Mouse (Mus musculus) retina, postnatal 7 days (tissue): ENCODE measurements around the gene Appbp2.

Experiments
- DNase-seq: peaks from one replicate; pipeline ENCODE4 v3.0.0-alpha.2; 2012; ENCODE audit warnings: low read depth, low spot score

The Appbp2 gene

GRCm38 (mm10) chr11:85223248-85223647, 11.7 kb downstream of the Appbp2 start:
- no peak for DNase-seq

- DNase-seq: no peak
Observed at GRCm38 (mm10) chr11:85222561-85222960, 12.4 kb downstream of the Appbp2 start.

GRCm38 (mm10) chr11:85219014-85219413, 15.9 kb downstream of the Appbp2 start:
- no peak for DNase-seq

- DNase-seq: no peak
Observed at GRCm38 (mm10) chr11:85214679-85215078, 20.3 kb downstream of the Appbp2 start.

GRCm38 (mm10) chr11:85213215-85213614, 21.7 kb downstream of the Appbp2 start:
- no peak for DNase-seq

GRCm38 (mm10) chr11:85211151-85211550, 23.8 kb downstream of the Appbp2 start:
- no peak for DNase-seq

GRCm38 (mm10) chr11:85206231-85206630, 28.7 kb downstream of the Appbp2 start:
- DNase-seq: no peak

- no peak for DNase-seq
Observed at GRCm38 (mm10) chr11:85198906-85199305, 36.0 kb downstream of the Appbp2 start.

GRCm38 (mm10) chr11:85196046-85196445, 38.9 kb downstream of the Appbp2 start:
- DNase-seq: no peak

GRCm38 (mm10) chr11:85194206-85194605, 40.7 kb downstream of the Appbp2 start:
- no peak for DNase-seq

GRCm38 (mm10) chr11:85190741-85191140, 44.2 kb downstream of the Appbp2 start:
- DNase-seq: no peak

- no peak for DNase-seq
Observed at GRCm38 (mm10) chr11:85189110-85189509, 45.8 kb downstream of the Appbp2 start.

GRCm38 (mm10) chr11:85184839-85185238, 50.1 kb downstream of the Appbp2 start:
- no peak for DNase-seq

- peak; percentile 46 for DNase-seq
Observed at GRCm38 (mm10) chr11:85184082-85184481, 50.8 kb downstream of the Appbp2 start.

- DNase-seq: no peak
Observed at GRCm38 (mm10) chr11:85183284-85183779, 51.6 kb downstream of the Appbp2 start.

GRCm38 (mm10) chr11:85182617-85183283, 52.2 kb downstream of the Appbp2 start:
- peak; percentile 59 for DNase-seq

- no peak for DNase-seq
Observed at GRCm38 (mm10) chr11:85178413-85178812, 56.5 kb downstream of the Appbp2 start.

GRCm38 (mm10) chr11:85177761-85178160, 57.2 kb downstream of the Appbp2 start:
- DNase-seq: no peak

GRCm38 (mm10) chr11:85175941-85176340, 59.0 kb downstream of the Appbp2 start:
- no peak for DNase-seq

- DNase-seq: no peak
Observed at GRCm38 (mm10) chr11:85170833-85171232, 64.1 kb downstream of the Appbp2 start.

GRCm38 (mm10) chr11:85170058-85170740, 64.7 kb downstream of the Appbp2 start, which contains the start of gene 1700125H20Rik:
1700125H20Rik (plus strand) TSS chr11:85170404.
- DNase-seq: peak; percentile 81

GRCm38 (mm10) chr11:85167503-85167902, 67.4 kb downstream of the Appbp2 start:
- DNase-seq: no peak

- no peak for DNase-seq
Observed at GRCm38 (mm10) chr11:85164371-85164770, 70.6 kb downstream of the Appbp2 start.
